Mouse (Mus musculus): ENCODE measurements around the gene Kctd5. TPM values are rescaled to one million over a fixed set of nuclear protein-coding genes. Genes with fewer than 3 reads are reported as not detected.

The Kctd5 gene
- polyA plus RNA-seq, 1 experiment from 2014 or later = 45.6 TPM

DNA sequence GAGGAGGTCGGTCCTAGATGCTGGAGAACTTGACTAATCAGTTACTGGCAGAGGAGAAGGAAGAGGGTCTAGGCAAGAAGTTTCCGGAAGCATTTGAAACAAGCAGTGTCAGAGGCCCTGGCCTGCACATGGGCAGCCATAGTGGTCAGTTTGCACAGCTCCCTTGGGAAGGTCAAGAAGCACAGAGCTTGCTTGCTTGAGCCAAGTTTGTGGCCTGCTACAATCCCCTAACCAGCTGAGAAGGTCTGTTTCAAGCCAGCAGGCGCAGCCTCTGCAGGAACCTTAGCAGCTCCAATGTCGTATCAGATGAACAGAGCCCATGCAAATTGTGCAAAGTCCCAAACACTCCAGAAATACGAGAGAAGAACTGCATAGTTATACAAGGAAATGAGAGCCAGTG, 25.2 kb downstream of the Kctd5 start:
- Histone ChIP-seq H3K9ac (ENCODE audit: low read length) (no peak overlapping the region), H3K27me3 (ENCODE audit: control insufficient read depth, insufficient read depth, low read length) (no peaks in the 10 kb centered on the region), H3K4me1 (replicated peaks; ENCODE audit: control insufficient read depth, insufficient read depth) (no peaks in the 10 kb centered on the region), H3K36me3 (ENCODE audit: control insufficient read depth, insufficient read depth, low read length) (peaks cover 28% of the 10 kb centered on the region), H3K9me3 (ENCODE audit: control insufficient read depth, low read length) (no peaks in the 10 kb centered on the region), H3K4me2 (replicated peaks; ENCODE audit: low read depth) (no peak overlapping the region), H3K4me3 (ENCODE audit: low read depth, low read length) (no peak overlapping the region), H3K27ac (replicated peaks) (no peak overlapping the region)
- ATAC-seq (ENCODE audit: low FRiP score, low TSS enrichment) (no peak), DNase-seq (ENCODE audit: low spot score) (no peak)
- 72% methylated on average over 5 of the region's 5 CpGs for WGBS
- no peak for TF ChIP-seq EP300 (optimal IDR thresholded peaks at IDR 0.05)
- TF ChIP-seq CTCF (IDR thresholded peaks at IDR 0.05; ENCODE audit: low read depth) = no peak

DNA sequence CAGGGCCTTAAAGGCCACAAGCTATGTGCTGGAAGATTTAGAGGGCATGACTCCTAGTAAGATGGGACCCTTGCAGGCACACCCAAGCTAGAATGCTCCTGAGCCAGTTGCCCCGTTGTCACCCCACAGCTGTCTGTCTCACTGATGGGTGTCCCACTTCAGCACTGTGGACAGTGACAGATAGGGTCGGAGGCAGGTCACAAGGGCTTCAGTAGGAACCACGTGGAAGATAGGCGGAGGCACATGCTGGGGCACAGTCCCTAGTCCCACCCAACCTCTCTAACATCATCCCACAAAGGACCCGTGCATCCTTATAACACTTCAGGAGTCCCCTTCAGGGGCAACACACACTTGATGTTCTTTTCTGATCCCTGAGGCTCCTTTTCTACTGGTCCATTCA, 27.3 kb downstream of the Kctd5 start:
- Histone ChIP-seq H3K9ac (ENCODE audit: low read length) (no peak overlapping the region), H3K4me1 (replicated peaks; ENCODE audit: control insufficient read depth, insufficient read depth) (no peaks in the 10 kb centered on the region), H3K36me3 (ENCODE audit: control insufficient read depth, insufficient read depth, low read length) (peaks cover 23% of the 10 kb centered on the region), H3K27me3 (ENCODE audit: control insufficient read depth, insufficient read depth, low read length) (no peaks in the 10 kb centered on the region), H3K27ac (replicated peaks) (no peak overlapping the region), H3K4me2 (replicated peaks; ENCODE audit: low read depth) (no peak overlapping the region), H3K4me3 (ENCODE audit: low read depth, low read length) (no peak overlapping the region), H3K9me3 (ENCODE audit: control insufficient read depth, low read length) (no peaks in the 10 kb centered on the region)
- no peak for ATAC-seq (ENCODE audit: low FRiP score, low TSS enrichment)
- no peak for TF ChIP-seq EP300 (optimal IDR thresholded peaks at IDR 0.05)
- DNase-seq (ENCODE audit: low spot score) = no peak
- 20% methylated on average over 5 of the region's 5 CpGs for WGBS

DNA sequence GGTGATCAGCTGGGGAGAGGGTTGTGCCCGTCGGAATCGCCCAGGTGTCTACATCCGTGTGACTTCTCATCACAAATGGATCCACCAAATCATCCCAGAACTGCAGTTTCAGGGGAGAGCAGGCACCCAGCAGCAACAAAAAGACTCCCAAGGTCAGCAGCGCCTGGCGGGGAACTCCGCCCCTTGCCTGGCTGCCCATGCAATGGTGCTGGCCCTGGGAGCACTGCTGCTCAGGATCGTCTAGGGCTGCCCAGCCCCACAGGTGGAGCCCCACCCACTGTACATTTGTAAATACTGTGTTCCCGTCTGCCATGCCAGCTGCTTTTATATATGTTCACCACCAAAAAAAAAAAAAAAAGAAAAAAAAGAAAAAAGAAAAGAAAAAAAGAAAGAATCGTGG, 27.7 kb downstream of the Kctd5 start:
- no peak overlapping the region for H3K4me3 ChIP-seq (ENCODE audit: low read depth, low read length)
- H3K4me1 ChIP-seq (replicated peaks; ENCODE audit: control insufficient read depth, insufficient read depth) = no peaks in the 10 kb centered on the region
- H3K4me2 ChIP-seq (replicated peaks; ENCODE audit: low read depth) = no peak overlapping the region
- H3K36me3 ChIP-seq (ENCODE audit: control insufficient read depth, insufficient read depth, low read length) = peaks cover 20% of the 10 kb centered on the region
- 55% methylated on average over 10 of the region's 10 CpGs for WGBS
- peak; percentile 40 for DNase-seq (ENCODE audit: low spot score)
- no peaks in the 10 kb centered on the region for H3K9me3 ChIP-seq (ENCODE audit: control insufficient read depth, low read length)
- no peak for TF ChIP-seq EP300 (optimal IDR thresholded peaks at IDR 0.05)
- no peak for TF ChIP-seq CTCF (IDR thresholded peaks at IDR 0.05; ENCODE audit: low read depth)
- H3K9ac ChIP-seq (ENCODE audit: low read length) = no peak overlapping the region
- no peak for ATAC-seq (ENCODE audit: low FRiP score, low TSS enrichment)
- H3K27me3 ChIP-seq (ENCODE audit: control insufficient read depth, insufficient read depth, low read length) = no peaks in the 10 kb centered on the region
- H3K27ac ChIP-seq (replicated peaks) = no peak overlapping the region

DNA sequence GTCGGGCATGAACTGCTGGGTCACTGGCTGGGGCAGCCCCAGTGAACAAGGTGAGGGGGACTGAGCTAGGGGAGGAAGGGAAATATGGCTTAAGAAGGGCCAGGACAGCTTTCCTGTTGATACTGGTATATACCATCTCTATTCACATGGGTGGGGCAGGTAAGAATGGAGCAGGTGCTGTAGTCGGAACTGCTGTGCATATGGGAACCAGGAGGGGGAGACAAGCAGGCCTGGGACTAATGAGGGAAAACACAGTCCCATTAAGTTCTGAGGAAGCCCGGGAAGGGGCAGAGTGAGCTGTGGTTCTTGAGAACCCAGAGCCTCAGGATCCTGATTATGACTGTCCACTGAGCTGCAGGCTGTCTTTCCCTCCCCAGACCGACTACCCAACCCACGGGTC, 28.8 kb downstream of the Kctd5 start:
- H3K9me3 ChIP-seq (ENCODE audit: control insufficient read depth, low read length) = no peaks in the 10 kb centered on the region
- peak; percentile 36 for DNase-seq (ENCODE audit: low spot score)
- no peak for ATAC-seq (ENCODE audit: low FRiP score, low TSS enrichment)
- peak; percentile 57 for TF ChIP-seq CTCF (IDR thresholded peaks at IDR 0.05; ENCODE audit: low read depth)
- TF ChIP-seq EP300 (optimal IDR thresholded peaks at IDR 0.05) = no peak
- H3K4me1 ChIP-seq (replicated peaks; ENCODE audit: control insufficient read depth, insufficient read depth) = no peaks in the 10 kb centered on the region
- peaks cover 14% of the 10 kb centered on the region for H3K36me3 ChIP-seq (ENCODE audit: control insufficient read depth, insufficient read depth, low read length)
- WGBS = 42% methylated on average over 5 of the region's 5 CpGs
- no peak overlapping the region for H3K27ac ChIP-seq (replicated peaks)
- H3K4me2 ChIP-seq (replicated peaks; ENCODE audit: low read depth) = no peak overlapping the region
- no peak overlapping the region for H3K9ac ChIP-seq (ENCODE audit: low read length)
- no peak overlapping the region for H3K4me3 ChIP-seq (ENCODE audit: low read depth, low read length)
- H3K27me3 ChIP-seq (ENCODE audit: control insufficient read depth, insufficient read depth, low read length) = no peaks in the 10 kb centered on the region

DNA sequence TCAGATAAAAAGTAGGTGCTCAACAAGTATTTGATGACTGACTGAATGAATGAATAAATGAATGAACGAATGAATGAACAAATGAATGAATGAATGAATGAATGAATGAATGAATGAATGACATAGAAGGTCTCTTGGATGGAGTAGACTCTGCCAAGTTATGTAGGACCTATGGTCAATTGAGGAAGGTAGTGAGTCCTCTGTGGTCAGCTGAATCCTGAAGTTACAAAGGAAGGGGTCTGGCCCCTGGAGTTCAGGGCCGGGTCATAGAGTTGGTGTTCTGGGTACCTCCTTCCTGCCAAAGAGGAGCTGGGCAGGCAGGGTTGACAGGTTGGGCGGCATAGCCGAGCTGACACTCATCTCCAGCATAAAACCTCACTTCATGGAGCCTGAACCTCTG, 35.4 kb downstream of the Kctd5 start, which contains the start of gene Prss27:
Gene Prss27 (plus strand): TSS at position 301 of the 400 bp plus-strand sequence.
- H3K9ac ChIP-seq (ENCODE audit: low read length) = no peak within 1 kb of the TSS
- H3K27ac ChIP-seq (replicated peaks) = peak within 1 kb of the TSS; percentile 56

DNA sequence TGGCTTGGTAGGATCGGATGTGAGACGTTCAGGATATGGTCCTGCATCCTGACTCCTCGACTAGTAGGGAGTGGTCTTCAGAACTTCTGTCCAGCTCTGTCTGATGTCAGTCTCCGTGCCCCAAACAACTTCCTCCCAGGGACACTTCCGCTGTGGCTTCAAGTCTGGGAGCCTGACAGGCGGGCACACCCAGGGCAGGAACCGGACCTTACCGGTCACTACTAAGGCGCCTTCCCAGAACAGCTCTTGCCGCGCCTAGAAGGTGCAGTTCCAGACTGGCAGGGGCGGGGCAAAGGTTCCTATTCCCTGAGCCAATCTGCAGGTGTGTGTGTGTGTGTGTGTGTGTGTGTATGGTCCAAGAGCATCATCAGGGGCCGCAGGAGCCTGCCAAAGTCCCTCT, 35.9 kb downstream of the Kctd5 start:
- peak overlapping the region; percentile 53; the same call in 1 of the 2 replicates for H3K27ac ChIP-seq (replicated peaks)
- no peaks in the 10 kb centered on the region for H3K36me3 ChIP-seq (ENCODE audit: control insufficient read depth, insufficient read depth, low read length)
- no peak for TF ChIP-seq CTCF (IDR thresholded peaks at IDR 0.05; ENCODE audit: low read depth)
- no peak for TF ChIP-seq EP300 (optimal IDR thresholded peaks at IDR 0.05)
- H3K9ac ChIP-seq (ENCODE audit: low read length) = no peak overlapping the region
- no peaks in the 10 kb centered on the region for H3K4me1 ChIP-seq (replicated peaks; ENCODE audit: control insufficient read depth, insufficient read depth)
- no peaks in the 10 kb centered on the region for H3K9me3 ChIP-seq (ENCODE audit: control insufficient read depth, low read length)
- WGBS = 62% methylated on average over 13 of the region's 13 CpGs
- H3K4me3 ChIP-seq (ENCODE audit: low read depth, low read length) = no peak overlapping the region
- no peak overlapping the region for H3K4me2 ChIP-seq (replicated peaks; ENCODE audit: low read depth)
- H3K27me3 ChIP-seq (ENCODE audit: control insufficient read depth, insufficient read depth, low read length) = no peaks in the 10 kb centered on the region
- peak; percentile 88 for DNase-seq (ENCODE audit: low spot score)
- peak; percentile 97 for ATAC-seq (ENCODE audit: low FRiP score, low TSS enrichment)

More for the DNA sequence above, 35.4 kb downstream of the Kctd5 start, which contains the start of gene Prss27:
- H3K4me3 ChIP-seq (ENCODE audit: low read depth, low read length) = no peak within 1 kb of the TSS
- no peaks in the 10 kb centered on the region for H3K4me1 ChIP-seq (replicated peaks; ENCODE audit: control insufficient read depth, insufficient read depth)
- WGBS = 72% methylated on average over 4 of the region's 4 CpGs
- no peak for TF ChIP-seq CTCF (IDR thresholded peaks at IDR 0.05; ENCODE audit: low read depth)
- no peak for TF ChIP-seq EP300 (optimal IDR thresholded peaks at IDR 0.05)
- no peaks in the 10 kb centered on the region for H3K9me3 ChIP-seq (ENCODE audit: control insufficient read depth, low read length)
- DNase-seq (ENCODE audit: low spot score) (no peak), ATAC-seq (ENCODE audit: low FRiP score, low TSS enrichment) (no peak)
- H3K36me3 ChIP-seq (ENCODE audit: control insufficient read depth, insufficient read depth, low read length) = no peaks in the 10 kb centered on the region
- no peaks in the 10 kb centered on the region for H3K27me3 ChIP-seq (ENCODE audit: control insufficient read depth, insufficient read depth, low read length)
- H3K4me2 ChIP-seq (replicated peaks; ENCODE audit: low read depth) = no peak within 1 kb of the TSS
